Mouse (Mus musculus): ENCODE data around the gene Ccdc70.

DNA sequence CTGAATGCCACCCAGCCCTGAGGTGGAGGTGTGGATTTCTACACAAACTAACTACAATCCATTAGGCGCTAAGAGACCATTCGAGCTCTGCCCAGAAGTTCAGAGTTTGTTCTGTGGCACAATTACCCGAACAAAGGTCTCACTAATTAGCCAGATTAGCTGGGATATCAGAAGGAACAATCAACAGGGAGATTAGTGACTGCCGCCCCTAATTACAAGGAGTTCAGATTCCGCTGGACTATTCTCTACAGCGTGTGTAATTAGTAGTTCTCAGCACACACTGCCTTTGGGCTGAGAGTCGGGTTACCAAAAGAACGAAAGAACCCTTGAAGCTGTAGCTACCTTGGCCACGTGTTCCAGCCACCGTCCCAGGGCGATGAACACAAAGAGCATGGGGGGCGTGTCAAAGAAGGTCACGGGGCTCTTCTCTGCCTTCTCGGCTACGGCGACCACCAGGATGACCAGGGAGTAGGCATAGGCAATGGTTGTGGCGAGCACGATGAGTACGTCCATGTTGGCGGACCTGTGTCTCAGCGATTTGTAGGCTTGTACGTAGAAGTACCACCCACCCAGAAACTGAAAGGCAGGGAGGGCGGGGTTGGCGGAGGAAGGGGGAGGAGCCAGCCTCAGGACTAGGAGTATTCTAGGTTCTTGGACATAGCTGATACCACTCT is 43.6 kb downstream of the Ccdc70 start:
- TF ChIP-seq FLI1 (IDR thresholded peaks at IDR 0.05; ENCODE audit: low read length) (no peak), GATA1 (IDR thresholded peaks at IDR 0.05; ENCODE audit: borderline replicate concordance, low read length) (no peak)

All from megakaryocyte, embryonic 14.5 days (primary cell).